Mouse (Mus musculus) lung, embryonic 15.5 days (tissue): Measurements from ENCODE around the gene Ttc39b. TPM values are rescaled to one million over a fixed set of nuclear protein-coding genes. Genes with fewer than 3 reads are reported as not detected.
A peak's percentile ranks its signal among the peaks of the same experiment; 100 is the strongest.

Experiments used
- ATAC-seq: fragments of 200-750 bp; cut with Nextera tagmentation; 2 replicates; pipeline ENCODE4 v1.8.0; 2017; ENCODE audit warnings: moderate number of reproducible peaks, borderline replicate concordance; ENCODE audit not compliant: low FRiP score, low TSS enrichment; ENCODE audit errors: extremely low read depth
- H3K27ac ChIP-seq: fragments of 300-500 bp; sonication (generic); 2 replicates; pipeline ENCODE4 v1.5.1; 2015; ENCODE audit warnings: moderate library complexity, mild to moderate bottlenecking, inconsistent platforms
- H3K27me3 ChIP-seq: fragments of 300-500 bp; sonication (generic); 2 replicates; pipeline ENCODE4 v1.6.1; 2015; ENCODE audit warnings: inconsistent platforms
- H3K36me3 ChIP-seq: fragments of 300-500 bp; sonication (generic); 2 replicates; pipeline ENCODE4 v1.6.1; 2015; ENCODE audit warnings: inconsistent platforms
- H3K4me1 ChIP-seq: fragments of 300-500 bp; sonication (generic); 2 replicates; pipeline ENCODE4 v1.6.1; 2015; ENCODE audit warnings: inconsistent platforms
- H3K4me2 ChIP-seq: fragments of 300-500 bp; sonication (generic); 2 replicates; pipeline ENCODE4 v1.6.1; 2015; ENCODE audit warnings: inconsistent platforms, mild to moderate bottlenecking, moderate library complexity
- H3K4me3 ChIP-seq: fragments of 300-500 bp; sonication (generic); 2 replicates; pipeline ENCODE4 v1.5.1; 2015; ENCODE audit warnings: mild to moderate bottlenecking, inconsistent platforms
- H3K9ac ChIP-seq: fragments of 300-500 bp; sonication (generic); 2 replicates; pipeline ENCODE4 v1.6.1; 2015; ENCODE audit warnings: inconsistent platforms
- H3K9me3 ChIP-seq: fragments of 300-500 bp; sonication (generic); 2 replicates; pipeline ENCODE4 v1.6.1; 2016; ENCODE audit warnings: inconsistent platforms
- WGBS: fragments of 180-500 bp; shearing (Covaris S2); methylation state at CpG from one replicate; pipeline ENCODE4 v1.1.7; 2015; 5-methylcytosine and 5-hydroxymethylcytosine counted together
- polyA plus RNA-seq: library from polyadenylated mRNA; unstranded; fragments of >200 nt; fragmentation: Nextera tagmentation; extraction: Ambion mirVana; gene quantifications from 2 replicates; pipeline ENCODE4 v1.2.1, GENCODE M21; 2015

The Ttc39b gene
- polyA plus RNA-seq, 1 experiment from 2014 or later: 3.9 TPM

DNA sequence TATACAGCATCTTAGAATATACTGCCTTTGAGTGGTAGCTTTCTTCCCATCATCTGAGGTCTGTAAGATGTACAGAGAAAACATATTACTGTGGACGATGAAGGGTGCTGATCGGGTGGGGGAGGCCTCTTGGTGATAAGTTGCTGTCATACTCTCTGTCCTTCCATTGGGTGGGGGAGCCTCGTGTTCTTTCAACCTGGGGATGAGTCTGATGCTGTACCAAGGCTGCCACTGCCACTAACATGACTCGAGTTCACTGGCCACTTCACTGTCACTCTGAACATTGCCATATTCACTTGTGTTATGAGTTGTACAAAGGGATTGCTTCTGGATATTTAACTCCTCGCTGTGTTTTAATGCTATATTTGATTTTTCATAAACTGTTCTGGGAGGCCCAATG is 106.9 kb downstream of the Ttc39b start:
- 78% methylated on average over 5 of the region's 5 CpGs for WGBS
- H3K36me3 ChIP-seq: no peaks in the 10 kb centered on the region
- peaks cover 13% of the 10 kb centered on the region for H3K4me1 ChIP-seq
- ATAC-seq: no peak
- H3K27me3 ChIP-seq: no peaks in the 10 kb centered on the region
- no peak overlapping the region for H3K4me3 ChIP-seq
- no peak overlapping the region for H3K9ac ChIP-seq
- no peaks in the 10 kb centered on the region for H3K9me3 ChIP-seq
- no peak overlapping the region for H3K4me2 ChIP-seq
- H3K27ac ChIP-seq: no peak overlapping the region

DNA sequence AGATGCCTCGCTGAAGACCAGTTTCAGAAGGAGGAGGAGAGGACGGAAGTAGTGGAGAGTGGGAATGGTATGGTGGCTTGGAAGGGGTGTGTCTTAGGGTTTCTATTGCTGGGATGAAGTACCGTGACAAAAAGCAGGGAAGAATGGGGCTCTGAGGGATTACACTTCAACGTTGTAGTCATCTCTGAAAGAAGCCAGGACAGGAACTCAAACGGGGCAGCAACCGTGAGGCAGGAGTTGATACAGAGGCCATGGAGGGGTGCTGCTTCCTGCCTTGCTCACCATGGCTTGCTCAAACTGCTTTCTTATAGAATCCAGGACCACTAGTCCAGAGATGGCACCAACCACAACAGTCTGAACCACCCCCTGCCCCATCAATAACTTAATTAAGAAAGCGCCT is 107.7 kb downstream of the Ttc39b start:
- 76% methylated on average over 7 of the region's 7 CpGs for WGBS
- Histone ChIP-seq H3K9ac (no peak overlapping the region), H3K9me3 (no peaks in the 10 kb centered on the region), H3K27me3 (no peaks in the 10 kb centered on the region), H3K36me3 (no peaks in the 10 kb centered on the region), H3K4me1 (peaks cover 17% of the 10 kb centered on the region), H3K4me2 (no peak overlapping the region), H3K27ac (peak overlapping the region; percentile 85), H3K4me3 (no peak overlapping the region)
- no peak for ATAC-seq

DNA sequence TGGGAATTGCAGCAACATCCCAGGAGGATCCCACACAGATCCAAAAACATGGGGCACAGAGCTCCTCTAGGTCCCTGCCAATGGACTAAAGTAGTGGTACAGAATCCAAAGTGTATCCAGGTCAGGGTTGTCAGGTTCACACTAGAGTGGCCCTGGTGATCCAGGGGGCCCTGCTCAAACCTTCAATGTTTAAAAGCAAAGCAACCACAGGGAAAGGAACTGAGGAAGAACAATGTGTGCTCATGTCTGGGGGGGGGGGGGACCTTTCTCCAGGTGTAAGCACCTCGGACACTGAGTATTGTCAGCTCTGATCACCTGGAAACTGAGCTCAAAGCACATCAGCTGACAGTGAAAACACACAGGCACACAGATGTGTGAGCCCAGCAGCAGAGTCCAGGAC is 108.3 kb downstream of the Ttc39b start:
- 58% methylated on average over 1 of the region's 1 CpGs for whole genome bisulfite sequencing
- Histone ChIP-seq H3K4me2 (no peak overlapping the region), H3K4me3 (no peak overlapping the region), H3K27me3 (no peaks in the 10 kb centered on the region), H3K9me3 (no peaks in the 10 kb centered on the region), H3K4me1 (peaks cover 17% of the 10 kb centered on the region), H3K9ac (no peak overlapping the region), H3K27ac (peak overlapping the region; percentile 85), H3K36me3 (no peaks in the 10 kb centered on the region)
- no peak for ATAC-seq

DNA sequence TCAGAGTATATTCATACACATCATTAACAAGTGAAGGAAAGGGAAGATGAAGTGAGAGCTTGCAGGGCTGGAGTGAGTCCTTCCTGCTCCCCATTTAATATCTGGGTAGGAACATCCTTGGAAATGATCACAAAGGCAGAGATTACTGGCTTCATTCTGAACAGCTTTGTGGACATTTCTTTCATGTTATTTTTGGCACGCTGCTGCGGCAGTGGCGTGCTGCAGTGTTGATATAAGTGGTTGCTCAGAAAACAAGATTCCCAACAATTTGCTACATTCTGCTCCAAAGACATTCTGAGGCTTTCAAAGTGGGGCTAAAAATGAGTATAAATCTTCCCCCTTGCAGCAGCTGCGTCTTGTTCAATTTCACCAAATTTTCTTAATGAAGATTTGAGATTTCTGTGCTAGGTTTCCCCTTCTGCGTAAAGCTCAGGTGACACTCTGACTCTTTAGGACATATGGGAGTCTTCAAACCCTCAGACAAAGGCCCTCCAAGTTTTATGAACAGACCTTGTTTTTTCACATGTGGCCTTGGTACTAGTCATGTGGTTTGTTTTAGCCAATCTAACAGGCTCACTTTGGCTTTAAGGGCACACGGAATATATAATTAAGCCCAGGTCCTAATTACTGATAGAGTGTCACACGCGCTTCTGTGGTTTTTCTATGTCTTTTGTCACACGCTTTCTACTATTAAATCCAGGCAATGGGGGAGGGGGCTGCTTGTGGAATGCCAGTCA is 109.1 kb downstream of the Ttc39b start:
- peaks cover 17% of the 10 kb centered on the region for H3K4me1 ChIP-seq
- no peaks in the 10 kb centered on the region for H3K27me3 ChIP-seq
- peak overlapping the region; percentile 85 for H3K27ac ChIP-seq
- WGBS: 40% methylated on average over 9 of the region's 9 CpGs
- H3K9me3 ChIP-seq: no peaks in the 10 kb centered on the region; the same call in 1 of the 2 replicates
- ATAC-seq: peak; percentile 78
- H3K4me3 ChIP-seq: no peak overlapping the region
- H3K4me2 ChIP-seq: no peak overlapping the region
- no peak overlapping the region for H3K9ac ChIP-seq
- no peaks in the 10 kb centered on the region for H3K36me3 ChIP-seq

DNA sequence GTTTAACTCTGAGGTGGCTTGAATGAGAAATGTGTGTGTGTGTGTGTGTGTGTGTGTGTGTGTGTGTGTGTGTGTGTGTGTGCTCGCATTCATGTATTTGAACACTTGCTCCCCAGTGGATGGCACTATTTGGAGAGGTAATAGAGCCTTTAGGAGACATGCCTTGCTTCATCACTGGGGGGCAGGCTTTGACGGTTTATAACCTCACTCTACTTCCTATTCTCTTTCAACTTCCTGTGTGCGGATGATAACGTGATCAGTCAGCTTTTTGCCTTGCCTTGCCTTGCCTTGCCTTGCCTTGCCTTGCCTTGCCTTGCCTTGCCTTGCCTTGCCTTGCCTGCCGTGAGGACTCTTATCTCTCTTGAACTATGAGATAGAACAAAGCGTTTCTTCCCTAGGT is 110.3 kb downstream of the Ttc39b start:
- Histone ChIP-seq H3K9me3 (no peaks in the 10 kb centered on the region; the same call in 1 of the 2 replicates), H3K4me3 (no peak overlapping the region), H3K36me3 (no peaks in the 10 kb centered on the region), H3K27me3 (no peaks in the 10 kb centered on the region), H3K27ac (peak overlapping the region; percentile 74), H3K4me2 (no peak overlapping the region), H3K9ac (no peak overlapping the region), H3K4me1 (peaks cover 17% of the 10 kb centered on the region)
- no peak for ATAC-seq
- WGBS: 73% methylated on average over 6 of the region's 6 CpGs

DNA sequence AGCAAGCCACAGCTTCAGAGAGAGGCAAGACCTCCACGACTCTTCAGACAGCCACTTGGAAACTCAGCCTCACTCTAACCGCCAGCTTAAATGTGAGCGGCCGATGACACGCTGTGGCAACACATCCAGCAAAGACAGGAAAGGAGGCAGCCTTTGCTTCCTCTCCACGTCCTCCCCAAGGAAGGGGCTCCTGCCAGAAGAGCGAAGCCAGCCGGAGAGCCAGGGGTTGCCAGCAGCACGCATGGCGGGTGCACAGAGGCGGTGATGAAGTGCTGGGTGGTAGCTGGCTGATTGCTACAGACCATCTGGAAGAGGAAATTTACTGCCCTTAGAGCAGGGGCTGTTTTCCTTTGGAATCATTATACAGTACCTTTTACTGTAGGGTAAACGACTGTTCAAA is 112.3 kb downstream of the Ttc39b start:
- H3K9me3 ChIP-seq: no peaks in the 10 kb centered on the region; the same call in 1 of the 2 replicates
- WGBS: 20% methylated on average over 12 of the region's 12 CpGs
- no peaks in the 10 kb centered on the region for H3K36me3 ChIP-seq
- peak; percentile 88 for ATAC-seq
- no peak overlapping the region for H3K4me3 ChIP-seq
- H3K27me3 ChIP-seq: no peaks in the 10 kb centered on the region
- no peak overlapping the region for H3K9ac ChIP-seq
- no peak overlapping the region for H3K4me2 ChIP-seq
- peak overlapping the region; percentile 76 for H3K27ac ChIP-seq
- peaks cover 17% of the 10 kb centered on the region for H3K4me1 ChIP-seq

DNA sequence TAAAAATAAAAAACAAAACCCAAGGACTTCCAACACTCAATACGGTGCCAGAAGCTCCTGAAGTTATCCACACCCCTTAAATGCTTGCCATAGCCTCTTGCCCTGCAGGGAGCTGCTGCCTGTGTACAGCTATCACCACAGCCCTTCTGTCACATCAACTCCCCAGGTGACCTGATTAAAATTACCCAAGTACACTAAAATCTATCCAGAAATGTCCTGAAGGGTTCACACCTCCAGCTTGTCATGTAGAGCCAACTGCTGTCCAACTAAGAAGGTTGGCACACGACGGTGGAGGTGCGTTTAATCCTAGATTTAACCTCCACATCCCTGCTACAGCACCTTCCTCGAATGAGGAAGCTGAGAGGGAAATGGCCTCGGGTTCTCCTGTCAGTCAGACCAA is 113.6 kb downstream of the Ttc39b start:
- Histone ChIP-seq H3K4me1 (peaks cover 10% of the 10 kb centered on the region), H3K4me2 (no peak overlapping the region), H3K27ac (peak overlapping the region; percentile 41; the same call in 1 of the 2 replicates), H3K27me3 (no peaks in the 10 kb centered on the region), H3K36me3 (no peaks in the 10 kb centered on the region), H3K9me3 (no peaks in the 10 kb centered on the region; the same call in 1 of the 2 replicates), H3K9ac (no peak overlapping the region), H3K4me3 (no peak overlapping the region)
- ATAC-seq: no peak
- WGBS: 81% methylated on average over 6 of the region's 6 CpGs

DNA sequence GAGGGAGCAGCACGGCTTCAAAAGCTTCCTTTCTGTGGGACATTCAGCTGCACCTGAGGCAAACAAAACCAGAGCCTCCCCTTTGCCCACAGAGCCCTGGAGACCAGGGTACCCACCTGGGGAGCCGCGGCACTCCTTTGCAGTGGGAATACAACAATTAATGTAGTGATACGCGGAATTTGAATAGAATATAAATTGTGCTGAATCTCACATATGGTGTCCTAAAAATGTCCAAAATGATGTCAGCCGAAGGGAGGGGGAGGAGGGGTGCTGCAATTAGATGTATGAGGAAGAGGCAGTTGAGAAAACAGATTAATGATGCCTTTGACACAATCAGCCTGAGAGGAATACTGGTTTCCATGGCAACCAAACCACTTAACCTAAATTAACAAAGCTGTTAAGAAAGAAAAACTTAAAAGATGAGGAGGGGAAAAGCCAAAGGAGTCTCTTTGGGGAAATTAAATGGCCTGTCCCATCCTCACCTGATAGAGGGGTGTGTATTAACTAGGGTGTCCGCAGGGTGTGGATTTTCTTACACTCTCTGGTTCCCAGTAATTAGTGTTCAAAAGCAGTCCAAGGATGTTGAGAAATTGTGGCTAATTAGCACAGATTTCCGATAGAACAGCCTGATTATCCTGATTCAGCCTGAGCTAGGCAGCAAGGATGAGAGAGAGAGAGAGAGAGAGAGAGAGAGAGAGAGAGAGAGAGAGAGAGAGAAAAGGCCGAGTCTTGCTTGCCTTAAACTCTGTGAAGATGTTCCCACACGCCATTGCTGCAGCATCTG is 117.1 kb downstream of the Ttc39b start:
- Histone ChIP-seq H3K9ac (no peak overlapping the region), H3K27me3 (no peaks in the 10 kb centered on the region), H3K4me3 (no peak overlapping the region), H3K27ac (no peak overlapping the region), H3K4me1 (0 out of 2 replicates have a peak, but pooled peaks cover 3% of the 10 kb centered on the region), H3K4me2 (no peak overlapping the region), H3K36me3 (no peaks in the 10 kb centered on the region), H3K9me3 (no peaks in the 10 kb centered on the region; the same call in 1 of the 2 replicates)
- ATAC-seq: no peak
- 66% methylated on average over 10 of the region's 10 CpGs for WGBS

DNA sequence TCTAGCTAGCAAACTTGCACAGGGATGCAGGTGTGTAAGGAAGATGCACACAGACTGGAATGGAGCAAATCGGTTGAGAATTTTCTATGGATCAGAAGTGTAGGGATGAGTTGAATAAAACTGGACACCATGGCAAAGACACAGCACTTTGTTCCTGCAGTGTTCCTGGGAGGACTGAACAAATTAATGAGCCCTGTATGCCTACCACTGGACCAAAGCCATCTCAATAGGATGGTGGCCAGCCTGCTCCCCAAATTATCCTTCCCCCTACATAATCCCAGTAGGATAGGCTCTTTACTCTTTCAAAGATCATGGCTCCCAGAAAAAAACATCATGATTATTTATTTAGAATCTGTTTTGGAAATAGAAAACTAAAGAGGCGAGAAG is 117.6 kb downstream of the Ttc39b start:
- no peaks in the 10 kb centered on the region for H3K36me3 ChIP-seq
- no peaks in the 10 kb centered on the region for H3K4me1 ChIP-seq
- no peaks in the 10 kb centered on the region for H3K27me3 ChIP-seq
- H3K27ac ChIP-seq: no peak overlapping the region
- 81% methylated on average over 2 of the region's 2 CpGs for WGBS
- H3K4me2 ChIP-seq: no peak overlapping the region
- no peaks in the 10 kb centered on the region; the same call in 1 of the 2 replicates for H3K9me3 ChIP-seq
- H3K9ac ChIP-seq: no peak overlapping the region
- no peak for ATAC-seq
- H3K4me3 ChIP-seq: no peak overlapping the region

DNA sequence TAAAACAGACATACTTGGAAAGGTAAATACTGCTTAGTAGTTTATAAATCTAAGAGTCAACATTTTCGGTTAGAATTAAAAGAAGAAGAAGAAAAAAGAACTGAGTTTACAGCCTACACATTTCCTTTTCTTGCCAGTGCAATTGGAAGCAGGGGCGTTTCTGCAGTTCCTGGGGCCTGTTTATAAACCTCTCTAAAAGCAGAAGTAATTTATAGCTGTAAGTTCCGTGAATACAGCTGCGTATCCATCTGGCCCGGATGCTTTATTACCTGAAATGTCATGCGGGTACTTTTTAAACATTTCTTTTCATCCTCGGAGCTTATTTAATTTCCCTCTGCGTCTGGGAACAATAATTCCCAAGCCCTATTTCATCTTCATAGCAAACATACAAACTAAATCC is 124.7 kb downstream of the Ttc39b start:
- Histone ChIP-seq H3K36me3 (no peaks in the 10 kb centered on the region), H3K9ac (no peak overlapping the region), H3K4me3 (no peak overlapping the region), H3K4me1 (no peaks in the 10 kb centered on the region), H3K27ac (no peak overlapping the region), H3K4me2 (no peak overlapping the region), H3K9me3 (no peaks in the 10 kb centered on the region), H3K27me3 (no peaks in the 10 kb centered on the region)
- ATAC-seq: no peak
- WGBS: 33% methylated on average over 8 of the region's 8 CpGs

DNA sequence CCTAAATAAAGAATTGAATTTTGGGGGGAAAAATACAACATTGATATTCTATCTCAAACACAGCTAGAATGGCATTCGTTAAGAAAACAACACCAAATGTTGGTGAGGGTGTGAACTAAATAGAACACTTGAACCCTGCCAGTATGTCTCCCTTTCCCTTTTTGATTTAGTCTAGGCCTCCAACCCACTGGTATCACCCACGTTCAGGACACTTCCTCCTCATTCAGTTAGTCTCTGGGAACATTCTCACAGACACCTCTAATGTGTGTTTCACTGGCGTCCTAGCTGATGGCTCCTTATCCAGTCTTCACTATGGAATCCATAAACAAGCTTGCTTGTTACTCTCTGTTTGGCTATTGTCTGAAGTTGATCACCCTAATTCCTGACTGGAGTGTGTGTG is 125.9 kb downstream of the Ttc39b start:
- no peaks in the 10 kb centered on the region for H3K9me3 ChIP-seq
- H3K4me3 ChIP-seq: no peak overlapping the region
- H3K27ac ChIP-seq: no peak overlapping the region
- H3K36me3 ChIP-seq: no peaks in the 10 kb centered on the region
- no peak overlapping the region for H3K9ac ChIP-seq
- ATAC-seq: no peak
- no peaks in the 10 kb centered on the region for H3K27me3 ChIP-seq
- no peaks in the 10 kb centered on the region for H3K4me1 ChIP-seq
- WGBS: 58% methylated on average over 3 of the region's 3 CpGs
- no peak overlapping the region for H3K4me2 ChIP-seq

DNA sequence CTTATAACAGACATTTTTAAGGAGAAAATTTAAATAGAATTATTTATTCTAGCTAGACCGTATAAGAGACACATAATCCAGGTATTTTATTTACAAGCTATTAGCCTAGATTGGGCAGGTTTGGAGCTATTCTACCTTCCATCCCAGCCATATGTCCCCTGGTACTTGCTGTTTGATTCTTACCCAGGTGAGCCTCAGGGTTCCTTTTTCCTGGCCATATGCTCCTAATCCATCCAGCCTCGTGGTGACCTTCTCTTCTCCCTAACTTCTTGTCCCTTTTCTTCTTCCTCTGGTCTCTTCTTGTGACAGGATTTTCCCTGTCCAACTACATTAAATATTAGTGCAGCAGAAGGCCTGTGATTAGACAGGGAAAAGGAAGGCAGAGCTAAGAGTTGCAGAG is 134.3 kb downstream of the Ttc39b start:
- no peaks in the 10 kb centered on the region for H3K4me1 ChIP-seq
- ATAC-seq: no peak
- no peak overlapping the region for H3K27ac ChIP-seq
- H3K9ac ChIP-seq: no peak overlapping the region
- no peaks in the 10 kb centered on the region for H3K27me3 ChIP-seq
- H3K4me2 ChIP-seq: no peak overlapping the region
- no peak overlapping the region for H3K4me3 ChIP-seq
- no peaks in the 10 kb centered on the region for H3K9me3 ChIP-seq
- H3K36me3 ChIP-seq: no peaks in the 10 kb centered on the region
- WGBS: 76% methylated on average over 2 of the region's 2 CpGs
